Mouse (Mus musculus) heart, adult 2 months (tissue): Measurements from ENCODE around the gene Prdm5. TPM values are rescaled to one million over a fixed set of nuclear protein-coding genes. Genes with fewer than 3 reads are reported as not detected.

Source experiments
- DNase-seq, 2 experiments: peaks; one replicate each; pipeline ENCODE4 v3.0.0; 2021
- H3K27ac ChIP-seq: fragments of 200-600 bp; 2 replicates; pipeline ENCODE4 v1.8.1; 2022
- H3K27me3 ChIP-seq: fragments of 200-500 bp; 2 replicates; pipeline ENCODE4 v1.6.1; 2012; ENCODE audit warnings: mild to moderate bottlenecking, low read length, inconsistent platforms, mixed read lengths; ENCODE audit not compliant: control insufficient read depth, insufficient read depth
- H3K36me3 ChIP-seq: fragments of 200-500 bp; 2 replicates; pipeline ENCODE4 v1.6.1; 2012; ENCODE audit warnings: low read length, inconsistent platforms; ENCODE audit not compliant: control insufficient read depth, insufficient read depth
- H3K4me1 ChIP-seq: fragments of 200-500 bp; 2 replicates; pipeline ENCODE4 v1.6.1; 2011; ENCODE audit warnings: low read length; ENCODE audit not compliant: control insufficient read depth, insufficient read depth
- H3K4me3 ChIP-seq: fragments of 200-600 bp; 2 replicates; pipeline ENCODE4 v1.8.1; 2022
- H3K79me2 ChIP-seq: fragments of 200-500 bp; replicated peaks from 2 replicates; pipeline ENCODE4 v1.6.1; 2012; ENCODE audit warnings: mild to moderate bottlenecking, inconsistent platforms, low read length, moderate library complexity, mixed read lengths; ENCODE audit not compliant: control insufficient read depth, insufficient read depth
- H3K9ac ChIP-seq: fragments of 200-500 bp; 2 replicates; pipeline ENCODE4 v1.6.1; 2012; ENCODE audit warnings: low read depth, mild to moderate bottlenecking, control low read depth, inconsistent platforms, low read length, mixed read lengths
- CTCF ChIP-seq: fragments of 200-600 bp; IDR thresholded peaks from 2 replicates; pipeline ENCODE4 v1.8.1; 2022; ENCODE audit warnings: antibody characterized with exemption, mild to moderate bottlenecking, moderate library complexity
- EP300 ChIP-seq: fragments of 200-500 bp; IDR thresholded peaks from 2 replicates; pipeline ENCODE4 v1.6.1; 2011; ENCODE audit warnings: low read depth, low read length, control low read depth; ENCODE audit not compliant: insufficient read depth
- POLR2A ChIP-seq: fragments of 200-500 bp; IDR thresholded peaks from 2 replicates; pipeline ENCODE4 v1.6.1; 2011; ENCODE audit warnings: mild to moderate bottlenecking, low read depth, low read length, control low read depth; ENCODE audit not compliant: insufficient read depth
- WGBS: fragments of 180-500 bp; shearing (Covaris S2); methylation state at CpG from one replicate; pipeline ENCODE4 v1.1.7; 2018; 5-methylcytosine and 5-hydroxymethylcytosine counted together
- intact Hi-C: fragments of 180-260 bp; cut with DNase I; formaldehyde crosslinking; loops from one replicate; pipeline ENCODE4 v1.15.1; 2025
- polyA plus RNA-seq: library from polyadenylated mRNA; depleted of rRNA; stranded (reverse); fragments of >200 nt; gene quantifications from 2 replicates; pipeline ENCODE4 v1.2.3, GENCODE M21; 2012
- total RNA-seq, 2 experiments: library from RNA; stranded (reverse); gene quantifications; 2 replicates each; pipeline ENCODE4 v1.2.3; 2021

The Prdm5 gene
- total and polyA plus RNA-seq, 3 experiments: 2.8 to 8.4 (median 7.5) TPM

- intact Hi-C loops: no loop called here
- Histone ChIP-seq H3K79me2 (no peaks in the 10 kb centered on the region), H3K9ac (no peak overlapping the region), H3K27ac (no peak overlapping the region), H3K4me1 (no peaks in the 10 kb centered on the region), H3K27me3 (no peaks in the 10 kb centered on the region), H3K4me3 (no peak overlapping the region), H3K36me3 (no peaks in the 10 kb centered on the region)
- WGBS: 85% methylated on average over 3 of the region's 3 CpGs
- DNase-seq: no peak
- TF ChIP-seq EP300 (no peak), POLR2A (no peak), CTCF (no peak)
Observed at GRCm38 (mm10) chr6:65760073-65760472, 18.7 kb upstream of the Prdm5 start.

DNA sequence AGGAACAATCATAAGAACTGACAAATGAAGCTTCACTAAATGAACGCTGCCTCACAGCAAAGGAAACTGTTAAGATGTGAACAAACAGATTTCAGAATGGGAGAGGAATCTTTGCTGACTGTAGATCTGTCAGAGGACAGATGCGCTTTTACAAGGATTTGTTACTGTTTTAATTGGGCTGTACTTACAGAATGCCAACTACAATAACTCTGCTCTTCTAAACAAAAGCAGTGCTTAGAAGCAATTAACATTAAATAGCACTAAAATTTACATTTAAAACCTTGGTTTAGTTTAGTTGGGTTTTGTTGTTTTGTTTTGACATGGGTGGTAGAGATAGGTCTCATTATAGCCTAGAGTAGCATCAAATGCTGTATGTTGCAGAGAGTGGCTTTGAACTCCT lies 14.3 kb upstream of the Prdm5 start:
- Histone ChIP-seq H3K36me3 (no peaks in the 10 kb centered on the region), H3K4me3 (no peak overlapping the region), H3K79me2 (no peaks in the 10 kb centered on the region), H3K27me3 (no peaks in the 10 kb centered on the region), H3K4me1 (peaks cover 1% of the 10 kb centered on the region; the same call in 1 of the 2 replicates), H3K27ac (no peak overlapping the region; the same call in 1 of the 2 replicates), H3K9ac (no peak overlapping the region)
- WGBS: 74% methylated on average over 2 of the region's 2 CpGs
- TF ChIP-seq POLR2A (no peak), EP300 (no peak), CTCF (no peak)
- intact Hi-C loops: no loop called here
- no peak for DNase-seq

DNA sequence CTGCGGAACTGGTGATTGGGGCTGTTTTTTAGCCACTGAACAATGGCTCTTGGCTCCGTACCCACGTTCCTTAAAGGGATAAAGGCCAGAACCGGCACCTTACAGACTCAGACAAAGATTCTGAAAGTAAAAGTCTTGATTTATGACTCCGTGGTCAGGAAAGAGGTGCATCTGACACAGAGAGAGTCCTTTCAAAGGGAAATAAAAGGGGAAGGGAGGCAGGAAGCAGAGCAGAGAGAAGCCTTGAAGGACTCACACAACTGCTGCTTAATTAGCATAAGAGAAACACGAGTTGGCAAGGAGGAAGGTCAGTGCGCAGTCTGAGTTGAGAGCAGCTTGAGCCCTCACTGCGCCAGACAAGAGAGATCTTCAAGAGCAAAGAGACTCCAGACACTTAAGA lies 13.7 kb upstream of the Prdm5 start:
- intact Hi-C loops: no loop called here
- 9% methylated on average over 8 of the region's 8 CpGs for WGBS
- Histone ChIP-seq H3K79me2 (no peaks in the 10 kb centered on the region), H3K27ac (peak overlapping the region; percentile 18; the same call in 1 of the 2 replicates), H3K4me3 (no peak overlapping the region), H3K36me3 (no peaks in the 10 kb centered on the region), H3K4me1 (peaks cover 1% of the 10 kb centered on the region; the same call in 1 of the 2 replicates), H3K9ac (no peak overlapping the region; the same call in 1 of the 2 replicates), H3K27me3 (no peaks in the 10 kb centered on the region)
- peak in 1 of 2 experiments; percentile 10 for DNase-seq
- TF ChIP-seq CTCF (no peak), EP300 (no peak), POLR2A (no peak)

DNA sequence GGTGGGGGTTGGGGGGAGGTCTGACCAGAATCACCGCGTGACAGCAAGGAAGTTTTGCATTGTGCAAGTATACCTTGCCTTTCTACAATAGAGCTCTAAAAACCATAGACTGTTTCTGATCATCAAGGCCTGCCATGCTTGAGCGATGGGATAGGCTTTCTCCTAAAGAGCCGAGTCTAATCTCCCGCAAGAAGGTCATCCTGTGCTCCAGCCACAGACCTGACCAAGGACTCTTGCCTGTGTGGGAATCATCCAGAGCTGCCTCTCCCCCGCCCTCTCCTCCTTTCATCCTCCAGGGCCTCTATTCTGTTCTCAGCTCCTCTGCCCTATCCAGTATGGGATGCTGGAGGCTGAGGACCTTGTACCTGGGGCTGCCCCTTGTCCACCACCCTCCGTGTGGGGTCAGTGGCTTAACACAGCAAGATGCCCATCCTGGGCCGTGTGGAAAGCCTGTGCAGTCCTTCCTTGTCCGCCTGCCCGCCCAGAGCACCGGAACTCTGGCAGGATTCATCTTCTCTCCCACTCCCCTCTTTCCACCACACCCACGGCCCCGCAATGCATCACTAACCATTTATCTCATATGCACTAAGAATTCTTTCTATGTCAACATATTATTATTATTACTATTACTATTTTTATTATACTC lies 12.9 kb upstream of the Prdm5 start:
- H3K27ac ChIP-seq: no peak overlapping the region
- no peak overlapping the region for H3K4me3 ChIP-seq
- no peaks in the 10 kb centered on the region for H3K79me2 ChIP-seq
- H3K27me3 ChIP-seq: no peaks in the 10 kb centered on the region
- TF ChIP-seq POLR2A (no peak), EP300 (no peak), CTCF (no peak)
- no peak overlapping the region for H3K9ac ChIP-seq
- no peak for DNase-seq
- H3K36me3 ChIP-seq: no peaks in the 10 kb centered on the region
- WGBS: 93% methylated on average over 13 of the region's 13 CpGs
- H3K4me1 ChIP-seq: peaks cover 1% of the 10 kb centered on the region; the same call in 1 of the 2 replicates
- intact Hi-C loops: no loop called here

GRCm38 (mm10) chr6:65767911-65768310 lies 10.9 kb upstream of the Prdm5 start:
- Histone ChIP-seq H3K4me1 (peaks cover 1% of the 10 kb centered on the region; the same call in 1 of the 2 replicates), H3K4me3 (no peak overlapping the region), H3K27me3 (no peaks in the 10 kb centered on the region), H3K79me2 (no peaks in the 10 kb centered on the region), H3K27ac (no peak overlapping the region), H3K9ac (no peak overlapping the region), H3K36me3 (no peaks in the 10 kb centered on the region)
- DNase-seq: no peak
- TF ChIP-seq POLR2A: no peak
- no peak for TF ChIP-seq EP300
- TF ChIP-seq CTCF: no peak
- WGBS: 86% methylated on average over 5 of the region's 5 CpGs
- intact Hi-C loops: no loop called here

GRCm38 (mm10) chr6:65773566-65773965 lies 5.2 kb upstream of the Prdm5 start:
- 0 out of 2 replicates have a peak, but pooled peaks cover 2% of the 10 kb centered on the region for H3K4me1 ChIP-seq
- no peak for DNase-seq
- H3K79me2 ChIP-seq: no peaks in the 10 kb centered on the region
- TF ChIP-seq POLR2A: no peak
- TF ChIP-seq CTCF: no peak
- no peak for TF ChIP-seq EP300
- no peak overlapping the region for H3K4me3 ChIP-seq
- 87% methylated on average over 4 of the region's 4 CpGs for WGBS
- no peaks in the 10 kb centered on the region for H3K36me3 ChIP-seq
- H3K9ac ChIP-seq: no peak overlapping the region
- intact Hi-C loops: loop anchor here (10.0 kb wide), 1 partner anchor 99 kb away; the partner anchor contains the start of gene Ndnf
- H3K27me3 ChIP-seq: no peaks in the 10 kb centered on the region
- H3K27ac ChIP-seq: no peak overlapping the region
